Mouse (Mus musculus) gastrocnemius, adult 2 months (tissue): Measurements from ENCODE around the gene Mllt10. TPM values are rescaled to one million over a fixed set of nuclear protein-coding genes. Genes with fewer than 3 reads are reported as not detected.

Source experiments
- DNase-seq: peaks from one replicate; pipeline ENCODE4 v3.0.0; 2022
- H3K27ac ChIP-seq: fragments of 200-600 bp; 2 replicates; pipeline ENCODE4 v1.8.1; 2022; ENCODE audit warnings: mild to moderate bottlenecking
- H3K4me3 ChIP-seq: fragments of 200-600 bp; 2 replicates; pipeline ENCODE4 v1.8.1; 2022; ENCODE audit warnings: mild to moderate bottlenecking, moderate library complexity
- CTCF ChIP-seq: fragments of 200-600 bp; IDR thresholded peaks from 2 replicates; pipeline ENCODE4 v1.8.1; 2022; ENCODE audit warnings: antibody characterized with exemption, mild to moderate bottlenecking, moderate library complexity
- intact Hi-C: fragments of 180-260 bp; cut with DNase I; formaldehyde crosslinking; loops from one replicate; pipeline ENCODE4 v1.15.1; 2025
- total RNA-seq, 2 experiments: library from RNA; stranded (reverse); gene quantifications; 2 replicates each; pipeline ENCODE4 v1.2.3; 2021

Mllt10 gene
- total RNA-seq, 2 experiments from 2014 or later = 24.0 to 24.1 TPM

DNA sequence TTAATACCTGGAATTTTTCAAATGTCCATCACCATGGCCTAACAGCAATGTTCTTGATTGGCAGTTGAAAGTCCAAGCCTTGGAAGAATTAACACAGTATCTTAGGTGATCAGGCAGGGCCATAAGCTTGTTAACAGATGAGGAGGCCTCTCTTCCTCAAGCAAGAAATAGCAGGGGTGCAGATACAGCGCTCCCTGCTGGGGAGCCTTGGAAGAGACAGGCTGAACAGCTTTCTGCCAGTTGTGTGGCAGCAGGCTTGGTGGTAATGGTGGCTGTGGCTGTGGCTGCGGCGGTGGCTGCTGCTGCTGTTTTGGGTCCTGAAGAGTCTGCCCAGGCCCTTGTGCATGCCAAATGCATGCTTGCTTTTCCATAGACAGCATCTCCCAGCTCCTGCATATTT lies 150.1 kb downstream of the Mllt10 start:
- no peak overlapping the region for H3K4me3 ChIP-seq
- no peak overlapping the region for H3K27ac ChIP-seq
- intact Hi-C loops = loop anchor here (1.0 to 10.0 kb wide), 4 partner anchors 150 to 350 kb away; partner anchors contain the start of gene Mllt10
- TF ChIP-seq CTCF = peak; percentile 81
- peak; percentile 71 for DNase-seq

- TF ChIP-seq CTCF = no peak
- no peak overlapping the region for H3K27ac ChIP-seq
- H3K4me3 ChIP-seq = no peak overlapping the region
- intact Hi-C loops = loop anchor here (10.0 kb wide), 3 partner anchors 152 to 352 kb away; partner anchors contain the start of gene Mllt10
- DNase-seq = no peak
Measured at GRCm38 (mm10) chr2:18206811-18207210, 151.8 kb downstream of the Mllt10 start.

GRCm38 (mm10) chr2:18208578-18208977 lies 153.5 kb downstream of the Mllt10 start:
- peak; percentile 52 for DNase-seq

GRCm38 (mm10) chr2:18209211-18209823 lies 154.3 kb downstream of the Mllt10 start:
- intact Hi-C loops = loop anchor here (10.0 kb wide), 3 partner anchors 155 to 355 kb away; partner anchors contain the start of gene Mllt10
- no peak for DNase-seq
- Histone ChIP-seq H3K4me3 (no peak overlapping the region), H3K27ac (peak overlapping the region; percentile 56; the same call in 1 of the 2 replicates)
- TF ChIP-seq CTCF = no peak

More at GRCm38 (mm10) chr2:18208578-18208977, 153.5 kb downstream of the Mllt10 start:
- TF ChIP-seq CTCF = no peak
- Histone ChIP-seq H3K4me3 (no peak overlapping the region), H3K27ac (peak overlapping the region; percentile 56)
- intact Hi-C loops = loop anchor here (10.0 kb wide), 3 partner anchors 154 to 354 kb away; partner anchors contain the start of gene Mllt10

DNA sequence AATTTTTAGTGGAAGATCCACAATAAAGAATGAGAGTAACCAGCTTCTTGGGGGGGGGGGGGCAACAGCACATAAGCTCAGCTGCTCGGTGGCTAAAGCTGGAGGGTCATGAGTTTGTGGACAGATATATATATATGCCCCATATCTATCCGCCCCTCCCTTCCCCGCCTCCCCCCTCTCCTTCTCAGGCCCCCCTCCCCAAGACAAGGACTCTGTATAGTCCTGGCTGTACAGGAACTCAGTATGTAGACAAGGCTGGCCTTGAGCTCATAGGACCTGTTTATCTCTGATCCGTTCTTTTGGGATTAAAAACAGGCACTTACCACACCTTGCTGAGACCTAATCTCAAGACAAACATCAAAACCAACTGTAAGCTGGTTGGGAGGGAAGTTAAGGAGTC lies 154.9 kb downstream of the Mllt10 start:
- Histone ChIP-seq H3K4me3 (no peak overlapping the region), H3K27ac (no peak overlapping the region)
- no peak for TF ChIP-seq CTCF
- DNase-seq = no peak
- intact Hi-C loops = loop anchor here (10.0 kb wide), 4 partner anchors 155 to 465 kb away; partner anchors contain the start of genes Bmi1, Commd3 and Mllt10

DNA sequence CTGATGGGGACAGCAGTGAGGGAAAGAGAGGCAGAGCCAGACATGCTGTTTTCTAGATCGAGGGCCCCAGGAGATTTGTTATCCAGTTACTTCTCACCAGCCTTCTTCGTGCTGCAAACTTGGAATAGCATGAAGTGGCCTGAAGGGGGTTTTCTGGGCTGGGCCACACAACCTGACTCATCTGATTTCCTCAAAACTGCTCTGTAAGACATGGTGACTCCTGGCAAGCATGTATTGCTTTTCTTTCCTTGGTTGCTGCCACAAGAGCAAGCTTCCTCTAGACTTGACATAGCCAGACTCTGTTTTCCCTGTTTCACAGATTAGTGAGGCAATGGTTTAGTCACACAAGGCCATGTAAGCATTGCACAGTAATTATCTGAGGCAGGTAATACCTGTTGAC lies 159.0 kb downstream of the Mllt10 start:
- no peak for DNase-seq
- intact Hi-C loops = loop anchor here (10.0 kb wide), 1 partner anchor 461 kb away; the partner anchor contains the start of genes Bmi1 and Commd3
- no peak overlapping the region for H3K4me3 ChIP-seq
- H3K27ac ChIP-seq = no peak overlapping the region
- TF ChIP-seq CTCF = no peak

GRCm38 (mm10) chr2:18217867-18218266 lies 162.8 kb downstream of the Mllt10 start:
- intact Hi-C loops = loop anchor here (10.0 kb wide), 1 partner anchor 457 kb away; the partner anchor contains the start of genes Bmi1 and Commd3
- peak overlapping the region; percentile 86 for H3K27ac ChIP-seq
- H3K4me3 ChIP-seq = no peak overlapping the region
- DNase-seq = peak; percentile 89
- peak; percentile 56 for TF ChIP-seq CTCF

- Histone ChIP-seq H3K27ac (peak overlapping the region; percentile 86), H3K4me3 (no peak overlapping the region)
- peak; percentile 59 for DNase-seq
- no peak for TF ChIP-seq CTCF
- intact Hi-C loops = loop anchor here (10.0 kb wide), 1 partner anchor 456 kb away; the partner anchor contains the start of genes Bmi1 and Commd3
Measured at GRCm38 (mm10) chr2:18218500-18218899, 163.5 kb downstream of the Mllt10 start.

DNA sequence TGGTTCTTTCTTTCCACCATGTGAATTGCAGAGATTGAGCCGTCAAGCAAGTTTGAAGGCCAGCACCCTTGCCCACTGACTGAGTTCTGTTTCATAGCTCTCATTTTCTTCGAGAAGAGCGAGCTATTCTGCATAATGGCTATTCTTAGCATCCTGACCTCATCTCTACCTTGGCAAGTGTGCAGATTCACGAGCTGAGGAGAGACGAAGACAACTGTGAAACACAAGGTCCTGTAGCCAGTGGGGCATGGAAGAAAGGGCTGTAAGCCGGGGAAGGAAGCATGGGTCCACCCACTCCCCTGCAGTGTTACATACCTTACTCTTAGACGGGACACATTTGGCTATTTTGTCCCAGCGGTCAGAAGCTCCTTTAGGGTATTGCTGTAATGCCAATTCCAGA lies 164.1 kb downstream of the Mllt10 start:
- TF ChIP-seq CTCF = no peak
- no peak overlapping the region for H3K4me3 ChIP-seq
- peak; percentile 59 for DNase-seq
- H3K27ac ChIP-seq = peak overlapping the region; percentile 86
- intact Hi-C loops = loop anchor here (10.0 kb wide), 1 partner anchor 456 kb away; the partner anchor contains the start of genes Bmi1 and Commd3

- intact Hi-C loops = loop anchor here (10.0 kb wide), 1 partner anchor 455 kb away; the partner anchor contains the start of genes Bmi1 and Commd3
- Histone ChIP-seq H3K27ac (peak overlapping the region; percentile 86), H3K4me3 (no peak overlapping the region)
- DNase-seq = peak; percentile 34
- TF ChIP-seq CTCF = no peak
Measured at GRCm38 (mm10) chr2:18219569-18219968, 164.5 kb downstream of the Mllt10 start.

GRCm38 (mm10) chr2:18228486-18229062 lies 173.5 kb downstream of the Mllt10 start:
- TF ChIP-seq CTCF = no peak
- intact Hi-C loops = no loop called here
- DNase-seq = no peak
- 0 out of 2 replicates have a peak overlapping the region, but pooled peaks have one; percentile 39 for H3K27ac ChIP-seq
- no peak overlapping the region for H3K4me3 ChIP-seq

DNA sequence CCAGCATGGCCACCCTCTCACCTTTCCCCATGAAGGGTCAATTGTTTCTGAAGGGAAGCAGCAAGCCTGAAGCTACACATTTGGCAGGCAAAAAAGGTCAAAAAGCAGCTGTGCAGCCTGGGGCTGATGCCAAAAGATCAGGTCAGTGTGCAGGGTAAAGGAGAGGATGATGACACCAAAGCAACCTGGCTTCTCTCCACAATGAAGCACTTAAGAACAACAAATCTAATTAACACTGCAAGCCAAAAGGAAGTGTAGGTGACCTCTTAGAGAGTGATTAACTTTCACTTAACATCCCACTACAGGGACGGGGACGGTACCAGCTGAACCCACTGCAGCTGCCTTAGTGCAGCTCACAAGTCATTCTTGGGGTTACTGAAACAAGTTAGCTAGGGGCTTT lies 174.2 kb downstream of the Mllt10 start:
- Histone ChIP-seq H3K4me3 (no peak overlapping the region), H3K27ac (peak overlapping the region; percentile 39; the same call in 1 of the 2 replicates)
- peak; percentile 59 for DNase-seq
- intact Hi-C loops = no loop called here
- no peak for TF ChIP-seq CTCF

GRCm38 (mm10) chr2:18231143-18231542 lies 176.1 kb downstream of the Mllt10 start:
- DNase-seq = no peak
- intact Hi-C loops = no loop called here

More at GRCm38 (mm10) chr2:18231143-18231542, 176.1 kb downstream of the Mllt10 start:
- no peak overlapping the region for H3K27ac ChIP-seq
- no peak for TF ChIP-seq CTCF
- no peak overlapping the region for H3K4me3 ChIP-seq
